Mouse (Mus musculus) small intestine, adult 2 months (tissue): Measurements from ENCODE around the gene Cfap161. TPM values are rescaled to one million over a fixed set of nuclear protein-coding genes. Genes with fewer than 3 reads are reported as not detected.

Experiments used
- H3K27ac ChIP-seq: fragments of 200-500 bp; 2 replicates; pipeline ENCODE4 v1.5.1; 2012; ENCODE audit warnings: low read depth, low read length, control low read depth, inconsistent platforms; ENCODE audit not compliant: insufficient read depth
- H3K27me3 ChIP-seq: fragments of 200-500 bp; 2 replicates; pipeline ENCODE4 v1.6.1; 2012; ENCODE audit warnings: mild to moderate bottlenecking, moderate library complexity, low read length, inconsistent platforms; ENCODE audit not compliant: control insufficient read depth, insufficient read depth
- H3K36me3 ChIP-seq: fragments of 200-500 bp; 2 replicates; pipeline ENCODE4 v1.6.1; 2012; ENCODE audit warnings: mild to moderate bottlenecking, low read length, control low read depth, inconsistent platforms; ENCODE audit not compliant: control insufficient read depth, insufficient read depth
- H3K4me1 ChIP-seq: fragments of 200-500 bp; 2 replicates; pipeline ENCODE4 v1.6.1; 2012; ENCODE audit warnings: low read length, inconsistent platforms, mixed read lengths; ENCODE audit not compliant: control insufficient read depth, insufficient read depth, insufficient read length
- H3K4me3 ChIP-seq: fragments of 200-500 bp; 2 replicates; pipeline ENCODE4 v1.5.1; 2012; ENCODE audit warnings: low read depth, mild to moderate bottlenecking, control low read depth, inconsistent platforms, low read length, moderate library complexity
- CTCF ChIP-seq: fragments of 200-500 bp; IDR thresholded peaks from 2 replicates; pipeline ENCODE4 v1.5.1; 2012; ENCODE audit warnings: low read depth, mild to moderate bottlenecking, control low read depth, inconsistent platforms, low read length, moderate library complexity, mixed read lengths; ENCODE audit not compliant: insufficient replicate concordance, insufficient read length; ENCODE audit errors: extremely low read depth
- POLR2A ChIP-seq: fragments of 200-500 bp; IDR thresholded peaks from 2 replicates; pipeline ENCODE4 v1.6.1; 2012; ENCODE audit warnings: low read depth, mild to moderate bottlenecking, control low read depth, inconsistent platforms, low read length, moderate library complexity
- WGBS: fragments of 180-500 bp; shearing (Covaris S2); methylation state at CpG from one replicate; pipeline ENCODE4 v1.1.7; 2018; 5-methylcytosine and 5-hydroxymethylcytosine counted together
- polyA plus RNA-seq: library from polyadenylated mRNA; depleted of rRNA; stranded (reverse); fragments of >200 nt; gene quantifications from 2 replicates; pipeline ENCODE4 v1.2.3, GENCODE M21; 2012

The Cfap161 gene
- polyA plus RNA-seq, 1 experiment, result not detected

GRCm38 (mm10) chr7:83748405-83748804, 46.3 kb downstream of the Cfap161 start:
- Histone ChIP-seq H3K4me3 (no peak overlapping the region), H3K4me1 (no peaks in the 10 kb centered on the region), H3K27ac (no peak overlapping the region), H3K27me3 (no peaks in the 10 kb centered on the region), H3K36me3 (no peaks in the 10 kb centered on the region)
- WGBS, result 87% methylated on average over 1 of the region's 1 CpGs
- no peak for TF ChIP-seq POLR2A
- no peak for TF ChIP-seq CTCF

DNA sequence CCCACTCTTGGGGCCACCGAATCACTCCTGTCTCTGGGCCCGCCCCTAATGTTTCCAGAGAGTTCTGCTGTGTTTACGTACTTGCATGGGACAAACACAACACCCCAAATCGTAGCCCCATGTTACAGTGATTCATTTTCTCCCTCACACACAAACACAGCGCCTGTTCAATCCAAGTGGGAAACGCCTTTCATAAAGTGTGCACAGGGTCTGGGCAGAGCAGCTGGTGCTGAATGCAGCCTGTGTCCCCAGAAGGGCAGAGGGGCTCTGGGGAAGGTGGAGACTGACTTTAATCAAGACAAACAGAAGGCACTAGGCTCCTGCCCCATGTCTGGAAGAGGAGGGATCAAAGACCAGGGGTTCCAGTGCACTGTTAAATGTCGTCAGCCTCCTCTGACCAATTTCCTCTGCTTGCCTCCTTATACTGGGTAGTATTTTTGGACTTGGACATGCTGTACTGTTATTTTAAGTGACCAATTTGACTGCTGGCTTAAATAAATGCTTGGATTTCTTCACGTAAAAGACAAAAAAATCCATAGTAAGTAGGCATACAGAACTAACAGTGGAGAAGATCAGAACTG, 48.5 kb downstream of the Cfap161 start:
- Histone ChIP-seq H3K4me3 (no peak overlapping the region), H3K27me3 (no peaks in the 10 kb centered on the region), H3K4me1 (no peaks in the 10 kb centered on the region), H3K27ac (no peak overlapping the region), H3K36me3 (no peaks in the 10 kb centered on the region)
- WGBS, result 45% methylated on average over 8 of the region's 8 CpGs
- TF ChIP-seq CTCF, result no peak
- TF ChIP-seq POLR2A, result no peak

GRCm38 (mm10) chr7:83745413-83746106, 49.1 kb downstream of the Cfap161 start, which contains the start of gene Il16:
Gene Il16, minus strand, starts transcription at chr7:83745726.
- Histone ChIP-seq H3K27me3 (no peaks in the 10 kb centered on the region), H3K4me3 (peak within 1 kb of the TSS; percentile 23), H3K4me1 (no peaks in the 10 kb centered on the region), H3K27ac (peak within 1 kb of the TSS; percentile 57), H3K36me3 (no peaks in the 10 kb centered on the region)
- WGBS, result 38% methylated on average over 20 of the region's 20 CpGs
- no peak for TF ChIP-seq POLR2A
- no peak for TF ChIP-seq CTCF

DNA sequence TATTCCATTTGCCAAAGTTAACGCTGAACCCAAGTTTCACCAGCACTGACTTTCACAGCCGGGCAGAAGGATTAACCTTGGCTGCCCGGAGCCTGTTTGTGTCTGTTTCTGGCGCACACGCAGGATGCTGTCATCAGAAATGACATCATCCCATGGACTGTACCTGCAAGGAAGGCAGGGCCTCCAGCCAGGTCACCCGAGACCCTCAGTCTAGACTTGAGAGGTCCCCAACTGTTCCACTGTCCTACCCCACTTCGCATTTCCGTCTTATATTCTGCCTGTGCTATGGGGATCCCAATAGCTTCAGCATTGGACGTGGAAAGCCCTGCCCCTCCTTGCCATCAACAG, 49.6 kb downstream of the Cfap161 start:
- H3K4me1 ChIP-seq, result no peaks in the 10 kb centered on the region
- H3K4me3 ChIP-seq, result peak overlapping the region; percentile 23; the same call in 1 of the 2 replicates
- no peak for TF ChIP-seq CTCF
- TF ChIP-seq POLR2A, result no peak
- peak overlapping the region; percentile 57 for H3K27ac ChIP-seq
- H3K27me3 ChIP-seq, result no peaks in the 10 kb centered on the region
- no peaks in the 10 kb centered on the region for H3K36me3 ChIP-seq
- 61% methylated on average over 9 of the region's 9 CpGs for WGBS

DNA sequence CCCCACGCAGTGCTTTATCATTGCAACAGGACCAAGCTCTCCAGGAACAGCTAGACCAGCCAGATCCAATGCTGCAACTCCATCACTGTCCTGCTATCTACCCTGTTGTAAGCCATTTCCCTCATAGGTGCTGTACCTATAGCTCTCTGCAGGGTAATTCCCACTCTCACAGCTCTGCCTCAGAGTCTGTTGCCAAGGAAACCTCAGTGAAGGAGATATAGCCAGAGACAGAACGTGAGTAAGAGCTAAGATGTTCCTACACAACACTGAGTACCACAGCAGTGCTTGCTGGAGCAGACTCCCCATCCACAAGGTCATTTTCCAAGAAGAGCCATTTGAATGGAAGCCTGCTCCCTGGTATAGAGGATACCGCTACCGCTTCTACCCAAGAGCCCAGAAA, 50.4 kb downstream of the Cfap161 start:
- Histone ChIP-seq H3K27ac (no peak overlapping the region), H3K4me1 (no peaks in the 10 kb centered on the region), H3K27me3 (no peaks in the 10 kb centered on the region), H3K4me3 (no peak overlapping the region), H3K36me3 (no peaks in the 10 kb centered on the region)
- TF ChIP-seq CTCF (no peak), POLR2A (no peak)
- WGBS, result 82% methylated on average over 4 of the region's 4 CpGs

DNA sequence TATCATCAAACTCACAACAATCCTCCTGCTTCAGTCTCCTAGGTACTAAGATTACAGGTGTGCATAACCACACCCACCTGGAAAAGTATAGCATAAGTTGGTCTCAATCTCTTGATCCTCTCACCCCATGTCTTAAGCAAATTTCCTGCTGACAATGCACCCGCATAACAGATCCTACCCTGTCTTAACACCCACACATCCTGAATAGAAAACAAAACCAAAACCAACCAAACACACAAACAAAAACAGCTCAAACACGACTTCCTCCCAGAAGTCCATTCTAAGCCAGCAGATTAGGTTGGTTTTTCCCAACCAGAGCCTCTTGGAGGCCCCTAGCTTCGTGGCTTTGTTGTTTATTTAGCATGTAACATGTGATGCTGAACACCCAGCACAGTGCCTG, 52.0 kb downstream of the Cfap161 start:
- no peak overlapping the region for H3K27ac ChIP-seq

GRCm38 (mm10) chr7:83742026-83742425, 52.7 kb downstream of the Cfap161 start:
- no peak overlapping the region for H3K4me3 ChIP-seq
- WGBS, result 71% methylated on average over 2 of the region's 2 CpGs
- no peaks in the 10 kb centered on the region for H3K36me3 ChIP-seq
- H3K27me3 ChIP-seq, result no peaks in the 10 kb centered on the region
- no peaks in the 10 kb centered on the region for H3K4me1 ChIP-seq
- H3K27ac ChIP-seq, result no peak overlapping the region
- TF ChIP-seq CTCF, result no peak
- no peak for TF ChIP-seq POLR2A

More for the DNA sequence above, 52.0 kb downstream of the Cfap161 start:
- 32% methylated on average over 3 of the region's 3 CpGs for WGBS
- Histone ChIP-seq H3K4me3 (no peak overlapping the region), H3K4me1 (no peaks in the 10 kb centered on the region), H3K36me3 (no peaks in the 10 kb centered on the region), H3K27me3 (no peaks in the 10 kb centered on the region)
- TF ChIP-seq CTCF (no peak), POLR2A (no peak)
